Mouse (Mus musculus): ENCODE measurements around the gene Gm5152.
"Not testable (repeated sequence)": the region's sequence is repeated elsewhere in the genome, so short reads cannot be mapped to it uniquely, and the experiment has no call there.

Gm5152 gene

GRCm38 (mm10) chr5:10246426-10246825 is at the start of gene Gm5152:
TSS of gene Gm5152 (minus strand) at chr5:10246526.
- not testable (repeated sequence) for DNase-seq (ENCODE audit: low read depth)

GRCm38 (mm10) chr5:10254768-10255167 is 8.4 kb upstream of the Gm5152 start:
- DNase-seq (ENCODE audit: low read depth) = not testable (repeated sequence)

GRCm38 (mm10) chr5:10245770-10246169 is 556 bp downstream of the Gm5152 start:
- not testable (repeated sequence) for DNase-seq (ENCODE audit: low read depth)

GRCm38 (mm10) chr5:10240436-10240835 is 5.9 kb downstream of the Gm5152 start:
- DNase-seq (ENCODE audit: low read depth) = not testable (repeated sequence)

GRCm38 (mm10) chr5:10220317-10220716 is 26.0 kb downstream of the Gm5152 start:
- DNase-seq (ENCODE audit: low read depth) = no peak

GRCm38 (mm10) chr5:10203067-10203466 is 43.3 kb downstream of the Gm5152 start:
- no peak for DNase-seq (ENCODE audit: low read depth)

- no peak for DNase-seq (ENCODE audit: low read depth)
These were observed 49.4 kb downstream of the Gm5152 start for GRCm38 (mm10) chr5:10196880-10197279.
